Mouse (Mus musculus) limb, embryonic 15.5 days (tissue): ENCODE results near the gene Nfia. TPM values are rescaled to one million over a fixed set of nuclear protein-coding genes. Genes with fewer than 3 reads are reported as not detected.

Experiments
- ATAC-seq: fragments of 200-750 bp; cut with Nextera tagmentation; 2 replicates; pipeline ENCODE4 v1.8.0; 2017; ENCODE audit warnings: low read depth, moderate TSS enrichment; ENCODE audit not compliant: insufficient number of reproducible peaks, low FRiP score, low TSS enrichment
- H3K27ac ChIP-seq: fragments of 300-500 bp; sonication (generic); 2 replicates; pipeline ENCODE4 v1.5.1; 2015; ENCODE audit warnings: moderate library complexity, mild to moderate bottlenecking, inconsistent platforms
- H3K27me3 ChIP-seq: fragments of 300-500 bp; sonication (generic); 2 replicates; pipeline ENCODE4 v1.6.1; 2015; ENCODE audit warnings: inconsistent platforms
- H3K36me3 ChIP-seq: fragments of 300-500 bp; sonication (generic); 2 replicates; pipeline ENCODE4 v1.6.1; 2015; ENCODE audit warnings: inconsistent platforms
- H3K4me1 ChIP-seq: fragments of 300-500 bp; sonication (generic); 2 replicates; pipeline ENCODE4 v1.6.1; 2015; ENCODE audit warnings: inconsistent platforms
- H3K4me2 ChIP-seq: fragments of 300-500 bp; sonication (generic); 2 replicates; pipeline ENCODE4 v1.6.1; 2015; ENCODE audit warnings: mild to moderate bottlenecking, inconsistent platforms
- H3K4me3 ChIP-seq: fragments of 300-500 bp; sonication (generic); 2 replicates; pipeline ENCODE4 v1.5.1; 2015; ENCODE audit warnings: mild to moderate bottlenecking, inconsistent platforms
- H3K9ac ChIP-seq: fragments of 300-500 bp; sonication (generic); 2 replicates; pipeline ENCODE4 v1.6.1; 2015; ENCODE audit warnings: inconsistent platforms
- H3K9me3 ChIP-seq: fragments of 300-500 bp; sonication (generic); 2 replicates; pipeline ENCODE4 v1.6.1; 2016; ENCODE audit warnings: inconsistent platforms
- WGBS: fragments of 180-500 bp; shearing (Covaris S2); methylation state at CpG from one replicate; pipeline ENCODE4 v1.1.7; 2015; 5-methylcytosine and 5-hydroxymethylcytosine counted together
- polyA plus RNA-seq: library from polyadenylated mRNA; unstranded; fragments of >200 nt; fragmentation: Nextera tagmentation; extraction: Ambion mirVana; gene quantifications from 2 replicates; pipeline ENCODE4 v1.2.1, GENCODE M21; 2015

Gene Nfia
- polyA plus RNA-seq, 1 experiment from 2014 or later: 64.9 TPM

- H3K27me3 ChIP-seq: no peaks in the 10 kb centered on the region
- H3K4me1 ChIP-seq: peaks cover 10% of the 10 kb centered on the region
- ATAC-seq: no peak
- no peaks in the 10 kb centered on the region for H3K36me3 ChIP-seq
- no peaks in the 10 kb centered on the region for H3K9me3 ChIP-seq
- no peak overlapping the region for H3K4me2 ChIP-seq
- 81% methylated on average over 7 of the region's 7 CpGs for WGBS
- no peak overlapping the region for H3K4me3 ChIP-seq
- no peak overlapping the region for H3K9ac ChIP-seq
- H3K27ac ChIP-seq: no peak overlapping the region
These were observed 304.1 kb downstream of the Nfia start for GRCm38 (mm10) chr4:98076624-98077023.

- H3K4me3 ChIP-seq: no peak overlapping the region
- ATAC-seq: no peak
- peaks cover 18% of the 10 kb centered on the region for H3K4me1 ChIP-seq
- no peak overlapping the region for H3K27ac ChIP-seq
- no peak overlapping the region for H3K9ac ChIP-seq
- 27% methylated on average over 1 of the region's 1 CpGs for WGBS
- no peak overlapping the region for H3K4me2 ChIP-seq
- no peaks in the 10 kb centered on the region for H3K27me3 ChIP-seq
- no peaks in the 10 kb centered on the region for H3K9me3 ChIP-seq
- H3K36me3 ChIP-seq: 0 out of 2 replicates have a peak, but pooled peaks cover 3% of the 10 kb centered on the region
These were observed 308.1 kb downstream of the Nfia start for GRCm38 (mm10) chr4:98080586-98080985.

GRCm38 (mm10) chr4:98081962-98082361, 309.4 kb downstream of the Nfia start:
- no peak overlapping the region for H3K4me3 ChIP-seq
- no peaks in the 10 kb centered on the region for H3K27me3 ChIP-seq
- 0 out of 2 replicates have a peak, but pooled peaks cover 4% of the 10 kb centered on the region for H3K36me3 ChIP-seq
- H3K4me1 ChIP-seq: peaks cover 18% of the 10 kb centered on the region
- H3K4me2 ChIP-seq: no peak overlapping the region
- H3K27ac ChIP-seq: peak overlapping the region; percentile 33; the same call in 1 of the 2 replicates
- no peak for ATAC-seq
- no peaks in the 10 kb centered on the region for H3K9me3 ChIP-seq
- no peak overlapping the region for H3K9ac ChIP-seq
- 3% methylated on average over 1 of the region's 1 CpGs for WGBS

GRCm38 (mm10) chr4:98082512-98082911, 310.0 kb downstream of the Nfia start:
- no peak overlapping the region for H3K4me2 ChIP-seq
- H3K9me3 ChIP-seq: no peaks in the 10 kb centered on the region
- peaks cover 20% of the 10 kb centered on the region for H3K4me1 ChIP-seq
- ATAC-seq: no peak
- 0 out of 2 replicates have a peak, but pooled peaks cover 4% of the 10 kb centered on the region for H3K36me3 ChIP-seq
- WGBS: 77% methylated on average over 4 of the region's 4 CpGs
- H3K4me3 ChIP-seq: no peak overlapping the region
- H3K9ac ChIP-seq: no peak overlapping the region
- H3K27me3 ChIP-seq: no peaks in the 10 kb centered on the region
- no peak overlapping the region; the same call in 1 of the 2 replicates for H3K27ac ChIP-seq

- Histone ChIP-seq H3K36me3 (0 out of 2 replicates have a peak, but pooled peaks cover 4% of the 10 kb centered on the region), H3K4me2 (no peak overlapping the region), H3K4me1 (peaks cover 20% of the 10 kb centered on the region), H3K27ac (no peak overlapping the region), H3K4me3 (no peak overlapping the region), H3K27me3 (no peaks in the 10 kb centered on the region), H3K9ac (no peak overlapping the region), H3K9me3 (no peaks in the 10 kb centered on the region)
- 90% methylated on average over 6 of the region's 6 CpGs for WGBS
- no peak for ATAC-seq
These were observed 312.5 kb downstream of the Nfia start for GRCm38 (mm10) chr4:98085060-98085459.

- H3K27me3 ChIP-seq: no peaks in the 10 kb centered on the region
- no peak overlapping the region for H3K27ac ChIP-seq
- H3K9ac ChIP-seq: no peak overlapping the region
- H3K4me1 ChIP-seq: peaks cover 22% of the 10 kb centered on the region
- H3K4me3 ChIP-seq: no peak overlapping the region
- no peak overlapping the region for H3K4me2 ChIP-seq
- ATAC-seq: no peak
- 0 out of 2 replicates have a peak, but pooled peaks cover 4% of the 10 kb centered on the region for H3K36me3 ChIP-seq
- WGBS: 69% methylated on average over 4 of the region's 4 CpGs
- no peaks in the 10 kb centered on the region for H3K9me3 ChIP-seq
These were observed 314.4 kb downstream of the Nfia start for GRCm38 (mm10) chr4:98086976-98087375.

GRCm38 (mm10) chr4:98089985-98090384, 317.5 kb downstream of the Nfia start:
- Histone ChIP-seq H3K9me3 (no peaks in the 10 kb centered on the region), H3K27me3 (no peaks in the 10 kb centered on the region), H3K4me2 (no peak overlapping the region), H3K4me3 (no peak overlapping the region), H3K27ac (no peak overlapping the region), H3K9ac (no peak overlapping the region), H3K36me3 (0 out of 2 replicates have a peak, but pooled peaks cover 4% of the 10 kb centered on the region), H3K4me1 (peaks cover 26% of the 10 kb centered on the region)
- ATAC-seq: no peak
- WGBS: 69% methylated on average over 6 of the region's 6 CpGs

- peaks cover 26% of the 10 kb centered on the region for H3K4me1 ChIP-seq
- H3K36me3 ChIP-seq: 0 out of 2 replicates have a peak, but pooled peaks cover under 1% of the 10 kb centered on the region
- no peak overlapping the region for H3K4me3 ChIP-seq
- no peak overlapping the region for H3K9ac ChIP-seq
- no peak overlapping the region for H3K27ac ChIP-seq
- H3K27me3 ChIP-seq: no peaks in the 10 kb centered on the region
- H3K4me2 ChIP-seq: no peak overlapping the region
- WGBS: 71% methylated on average over 3 of the region's 3 CpGs
- H3K9me3 ChIP-seq: no peaks in the 10 kb centered on the region
- no peak for ATAC-seq
These were observed 318.1 kb downstream of the Nfia start for GRCm38 (mm10) chr4:98090586-98090985.

- no peak overlapping the region for H3K4me3 ChIP-seq
- H3K9ac ChIP-seq: no peak overlapping the region
- ATAC-seq: peak; percentile 74; the same call in 1 of the 2 replicates
- no peaks in the 10 kb centered on the region for H3K9me3 ChIP-seq
- H3K4me2 ChIP-seq: no peak overlapping the region
- peak overlapping the region; percentile 75 for H3K27ac ChIP-seq
- no peaks in the 10 kb centered on the region for H3K27me3 ChIP-seq
- WGBS: 40% methylated on average over 4 of the region's 4 CpGs
- H3K36me3 ChIP-seq: no peaks in the 10 kb centered on the region
- peaks cover 26% of the 10 kb centered on the region for H3K4me1 ChIP-seq
These were observed 318.9 kb downstream of the Nfia start for GRCm38 (mm10) chr4:98091368-98091827.

GRCm38 (mm10) chr4:98091901-98092472, 319.5 kb downstream of the Nfia start:
- Histone ChIP-seq H3K9ac (no peak overlapping the region), H3K4me2 (no peak overlapping the region), H3K36me3 (no peaks in the 10 kb centered on the region), H3K4me1 (peaks cover 23% of the 10 kb centered on the region), H3K9me3 (no peaks in the 10 kb centered on the region), H3K27me3 (no peaks in the 10 kb centered on the region), H3K27ac (peak overlapping the region; percentile 75), H3K4me3 (no peak overlapping the region)
- no peak for ATAC-seq
- 77% methylated on average over 5 of the region's 5 CpGs for WGBS

- Histone ChIP-seq H3K4me1 (peaks cover 25% of the 10 kb centered on the region), H3K9ac (no peak overlapping the region), H3K27ac (no peak overlapping the region), H3K9me3 (no peaks in the 10 kb centered on the region), H3K27me3 (no peaks in the 10 kb centered on the region), H3K36me3 (no peaks in the 10 kb centered on the region), H3K4me2 (no peak overlapping the region), H3K4me3 (no peak overlapping the region)
- ATAC-seq: no peak
- 37% methylated on average over 19 of the region's 19 CpGs for WGBS
These were observed 321.7 kb downstream of the Nfia start for GRCm38 (mm10) chr4:98094112-98094805.

- no peak overlapping the region for H3K9ac ChIP-seq
- H3K27me3 ChIP-seq: no peaks in the 10 kb centered on the region
- H3K36me3 ChIP-seq: no peaks in the 10 kb centered on the region
- no peak overlapping the region for H3K4me2 ChIP-seq
- WGBS: 71% methylated on average over 2 of the region's 2 CpGs
- H3K27ac ChIP-seq: no peak overlapping the region
- no peaks in the 10 kb centered on the region for H3K9me3 ChIP-seq
- peaks cover 25% of the 10 kb centered on the region for H3K4me1 ChIP-seq
- no peak overlapping the region for H3K4me3 ChIP-seq
- no peak for ATAC-seq
These were observed 322.5 kb downstream of the Nfia start for GRCm38 (mm10) chr4:98095060-98095459.
